Mouse (Mus musculus): ENCODE results near the gene A630095N17Rik. TPM values are rescaled to one million over a fixed set of nuclear protein-coding genes. Genes with fewer than 3 reads are reported as not detected.
"Not testable (repeated sequence)": the region's sequence is repeated elsewhere in the genome, so short reads cannot be mapped to it uniquely, and the experiment has no call there.

Gene A630095N17Rik
- polyA plus RNA-seq, 1 experiment from 2014 or later, result not detected

DNA sequence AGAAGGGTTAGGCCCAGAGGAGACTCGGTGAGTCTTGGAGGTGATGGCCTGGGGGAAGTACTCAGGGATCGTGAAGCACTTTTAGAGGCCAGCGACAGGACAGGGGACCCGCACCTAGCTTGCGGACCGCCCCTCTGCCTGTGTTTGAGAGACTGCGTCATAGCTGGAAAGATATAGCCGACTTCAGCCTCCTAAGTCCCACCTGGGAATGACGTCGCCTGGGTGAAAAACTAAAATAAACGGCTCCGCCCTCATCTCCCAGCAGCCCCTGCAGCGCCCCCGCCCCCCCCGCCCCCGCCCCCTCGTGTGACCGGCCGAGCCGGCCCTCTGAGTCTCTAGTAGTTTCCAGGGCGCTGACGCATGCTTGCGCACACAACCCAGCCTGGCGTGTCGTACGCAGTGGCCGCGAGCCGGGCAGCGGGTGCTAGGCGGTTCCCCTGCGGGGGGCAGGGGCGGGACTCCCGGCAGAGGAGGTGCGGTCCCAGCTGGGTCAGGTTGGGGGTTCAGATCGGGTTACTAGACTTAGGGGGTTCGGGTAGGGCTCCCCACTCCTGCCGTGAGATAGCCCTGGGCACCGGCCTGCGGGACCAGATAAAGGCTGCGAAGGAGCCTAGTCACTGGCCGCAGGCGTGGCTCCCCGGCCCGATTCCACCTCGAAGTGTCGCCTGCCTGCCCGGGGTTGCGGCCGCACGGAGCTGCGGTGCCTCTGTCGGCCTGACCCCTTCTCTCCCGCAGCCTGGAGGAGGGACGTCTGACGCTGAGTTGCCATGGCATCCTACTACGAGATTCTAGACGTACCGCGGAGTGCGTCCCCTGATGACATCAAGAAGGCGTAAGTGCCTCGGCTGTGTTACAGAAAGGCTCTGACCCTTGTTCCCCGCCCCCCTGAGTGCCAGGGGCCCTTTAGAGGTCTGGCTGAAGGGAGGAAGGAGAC, 4.5 kb upstream of the A630095N17Rik start, which contains the start of gene Dnajb2:
Dnajb2 (plus strand) TSS at position 290 of the 934 bp plus-strand sequence.
- under 1% methylated on average over 64 of the region's 64 CpGs for WGBS
- H3K9ac ChIP-seq, result peak within 1 kb of the TSS; percentile 93
- ATAC-seq (ENCODE audit: insufficient number of reproducible peaks, low FRiP score), result peak; percentile 92
- peaks cover 15% of the 10 kb centered on the region for H3K4me1 ChIP-seq (replicated peaks)
- H3K36me3 ChIP-seq, result peaks cover 18% of the 10 kb centered on the region
- H3K9me3 ChIP-seq (replicated peaks), result no peaks in the 10 kb centered on the region
- peak within 1 kb of the TSS; percentile 89 for H3K4me2 ChIP-seq
- H3K4me3 ChIP-seq, result peak within 1 kb of the TSS; percentile 71
- no peaks in the 10 kb centered on the region; the same call in 1 of the 2 replicates for H3K27me3 ChIP-seq (replicated peaks)
- peak within 1 kb of the TSS; percentile 94 for H3K27ac ChIP-seq (ENCODE audit: poor library complexity, severe bottlenecking)

DNA sequence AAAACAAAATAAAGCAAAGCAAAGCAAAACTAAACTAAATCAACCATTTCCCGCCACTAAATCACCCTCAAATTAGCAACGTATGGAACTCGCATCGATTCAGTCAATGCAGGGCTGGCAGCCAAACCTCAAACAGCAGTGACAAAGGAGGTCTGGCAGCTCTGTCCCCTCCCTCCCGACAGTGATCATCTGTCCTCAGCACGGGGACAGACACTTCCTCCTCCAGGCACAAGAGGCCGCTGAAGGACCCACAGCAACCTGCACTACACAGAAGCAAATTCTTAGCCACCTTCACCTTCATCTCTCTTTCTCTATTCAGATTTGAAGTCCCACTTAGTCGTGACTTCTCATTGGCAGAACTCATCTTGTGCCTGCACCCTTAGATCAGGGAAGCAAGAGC, 2.7 kb upstream of the A630095N17Rik start:
- H3K9ac ChIP-seq, result peak overlapping the region; percentile 21
- WGBS, result 3% methylated on average over 8 of the region's 8 CpGs
- no peak for ATAC-seq (ENCODE audit: insufficient number of reproducible peaks, low FRiP score)

DNA sequence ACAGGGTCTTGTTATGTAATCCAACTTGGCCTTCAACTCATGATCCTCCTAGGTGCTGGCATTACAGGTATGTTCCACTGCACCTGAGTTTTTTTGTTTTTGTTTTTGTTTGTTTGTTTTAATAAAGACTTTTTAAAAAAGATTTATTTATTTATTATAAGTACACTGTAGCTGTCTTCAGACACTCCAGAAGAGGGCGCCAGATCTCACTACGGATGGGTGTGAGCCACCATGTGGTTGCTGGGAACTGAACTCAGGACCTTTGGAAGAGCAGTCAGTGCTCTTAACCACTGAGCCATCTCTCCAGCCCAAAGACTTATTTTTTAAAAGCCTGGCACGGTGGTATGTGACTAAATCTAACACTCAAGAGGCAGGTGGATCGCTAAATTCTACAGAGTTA, 587 bp upstream of the A630095N17Rik start:
- WGBS, result 62% methylated on average over 4 of the region's 4 CpGs
- H3K4me3 ChIP-seq; H3K27me3 ChIP-seq (replicated peaks); H3K9ac ChIP-seq; H3K36me3 ChIP-seq; ATAC-seq (ENCODE audit: insufficient number of reproducible peaks, low FRiP score); H3K4me2 ChIP-seq; H3K27ac ChIP-seq (ENCODE audit: poor library complexity, severe bottlenecking); H3K9me3 ChIP-seq (replicated peaks): not testable (repeated sequence)
- peaks cover 14% of the 10 kb centered on the region for H3K4me1 ChIP-seq (replicated peaks)

More for the DNA sequence above, 2.7 kb upstream of the A630095N17Rik start:
- 0 out of 2 replicates have a peak overlapping the region, but pooled peaks have one; percentile 27 for H3K4me2 ChIP-seq
- no peaks in the 10 kb centered on the region for H3K9me3 ChIP-seq (replicated peaks)
- H3K4me3 ChIP-seq, result no peak overlapping the region
- peaks cover 3% of the 10 kb centered on the region for H3K36me3 ChIP-seq
- H3K27ac ChIP-seq (ENCODE audit: poor library complexity, severe bottlenecking), result no peak overlapping the region
- H3K27me3 ChIP-seq (replicated peaks), result no peaks in the 10 kb centered on the region; the same call in 1 of the 2 replicates
- H3K4me1 ChIP-seq (replicated peaks), result peaks cover 15% of the 10 kb centered on the region

DNA sequence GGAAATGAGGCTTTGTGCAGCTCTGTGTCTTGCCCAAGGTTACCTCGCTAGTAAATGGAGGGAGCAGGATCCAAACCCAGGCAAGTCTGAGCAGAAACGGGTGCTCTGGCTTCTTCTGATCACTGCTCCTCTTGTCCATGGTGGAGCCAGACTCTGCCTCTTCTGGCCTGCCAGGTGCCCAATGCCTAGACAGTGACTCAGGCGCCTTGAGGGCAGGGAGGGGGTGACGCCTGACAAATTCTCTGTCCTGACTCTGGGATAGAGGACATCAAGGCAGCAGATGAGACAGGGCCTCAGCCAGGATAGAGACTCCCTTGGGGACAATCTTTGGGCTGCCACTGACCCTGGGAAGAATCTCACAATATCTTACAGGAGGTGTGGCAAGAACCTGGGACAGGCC, 678 bp downstream of the A630095N17Rik start:
- Histone ChIP-seq H3K4me3 (no peak overlapping the region), H3K9ac (no peak overlapping the region), H3K4me2 (no peak overlapping the region), H3K4me1 (replicated peaks) (peaks cover 14% of the 10 kb centered on the region), H3K36me3 (no peaks in the 10 kb centered on the region), H3K27me3 (replicated peaks) (no peaks in the 10 kb centered on the region; the same call in 1 of the 2 replicates), H3K9me3 (replicated peaks) (no peaks in the 10 kb centered on the region), H3K27ac (ENCODE audit: poor library complexity, severe bottlenecking) (no peak overlapping the region)
- no peak for ATAC-seq (ENCODE audit: insufficient number of reproducible peaks, low FRiP score)
- WGBS, result 61% methylated on average over 4 of the region's 4 CpGs

DNA sequence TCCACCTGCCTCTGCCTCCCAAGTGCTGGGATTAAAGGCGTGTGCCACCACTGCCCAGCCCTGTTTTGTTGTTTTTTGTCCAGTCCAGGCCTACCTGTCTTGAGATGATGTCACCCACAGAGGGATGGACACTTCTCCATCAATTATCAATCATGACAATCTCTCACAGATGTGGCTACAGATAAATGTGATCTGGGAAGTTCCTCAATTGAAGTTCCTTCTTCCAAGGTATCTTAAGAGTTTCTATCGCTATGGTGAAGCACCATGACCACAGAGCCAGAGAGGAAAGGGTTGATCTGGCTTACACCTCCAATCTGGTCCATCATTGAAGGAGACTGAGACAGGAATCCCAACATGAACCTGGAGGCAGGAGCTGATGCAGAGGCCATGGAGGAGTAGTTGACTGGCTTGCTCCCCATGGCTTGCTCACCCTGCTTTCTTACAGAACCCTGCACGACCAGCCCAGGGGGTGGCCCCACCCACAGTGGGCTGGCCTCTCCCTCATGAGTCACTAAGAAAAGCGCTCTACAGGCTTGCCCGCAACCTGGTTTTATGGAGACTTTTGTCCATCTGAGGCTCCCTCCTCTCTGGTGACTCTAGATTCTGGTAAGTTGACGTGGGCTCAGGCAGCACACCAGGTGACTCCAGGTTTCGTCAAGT, 1.4 kb downstream of the A630095N17Rik start:
- no peak for ATAC-seq (ENCODE audit: insufficient number of reproducible peaks, low FRiP score)
- Histone ChIP-seq H3K27ac (ENCODE audit: poor library complexity, severe bottlenecking) (no peak overlapping the region), H3K27me3 (replicated peaks) (no peaks in the 10 kb centered on the region; the same call in 1 of the 2 replicates), H3K4me1 (replicated peaks) (peaks cover 13% of the 10 kb centered on the region), H3K4me3 (no peak overlapping the region), H3K9me3 (replicated peaks) (no peaks in the 10 kb centered on the region), H3K9ac (no peak overlapping the region), H3K4me2 (no peak overlapping the region), H3K36me3 (no peaks in the 10 kb centered on the region)
- 79% methylated on average over 7 of the region's 7 CpGs for WGBS

DNA sequence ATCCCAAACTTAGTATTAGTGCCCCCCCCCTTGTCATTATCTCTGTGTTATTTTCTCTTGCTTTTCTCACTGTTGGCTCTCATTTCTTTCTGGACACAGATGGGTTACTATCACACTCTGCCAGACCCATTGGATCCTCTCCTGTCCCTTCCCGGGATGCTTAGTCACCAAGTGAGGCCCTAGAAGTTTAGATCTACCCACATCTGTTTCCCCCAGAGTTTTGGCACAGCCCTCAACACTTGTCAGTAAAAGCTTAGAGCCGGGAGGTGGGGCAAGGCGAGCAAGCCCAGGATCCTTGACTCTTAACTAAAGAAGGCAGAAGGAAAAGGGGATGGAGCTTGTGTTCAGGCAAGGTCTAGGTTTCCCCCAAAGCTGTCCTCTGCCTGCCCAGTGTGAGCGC, 2.7 kb downstream of the A630095N17Rik start:
- no peak overlapping the region for H3K27ac ChIP-seq (ENCODE audit: poor library complexity, severe bottlenecking)
- no peaks in the 10 kb centered on the region; the same call in 1 of the 2 replicates for H3K27me3 ChIP-seq (replicated peaks)
- H3K4me3 ChIP-seq, result no peak overlapping the region
- H3K36me3 ChIP-seq, result no peaks in the 10 kb centered on the region
- 50% methylated on average over 4 of the region's 4 CpGs for WGBS
- no peak for ATAC-seq (ENCODE audit: insufficient number of reproducible peaks, low FRiP score)
- H3K9me3 ChIP-seq (replicated peaks), result no peaks in the 10 kb centered on the region
- no peak overlapping the region for H3K9ac ChIP-seq
- peaks cover 11% of the 10 kb centered on the region for H3K4me1 ChIP-seq (replicated peaks)
- no peak overlapping the region for H3K4me2 ChIP-seq

DNA sequence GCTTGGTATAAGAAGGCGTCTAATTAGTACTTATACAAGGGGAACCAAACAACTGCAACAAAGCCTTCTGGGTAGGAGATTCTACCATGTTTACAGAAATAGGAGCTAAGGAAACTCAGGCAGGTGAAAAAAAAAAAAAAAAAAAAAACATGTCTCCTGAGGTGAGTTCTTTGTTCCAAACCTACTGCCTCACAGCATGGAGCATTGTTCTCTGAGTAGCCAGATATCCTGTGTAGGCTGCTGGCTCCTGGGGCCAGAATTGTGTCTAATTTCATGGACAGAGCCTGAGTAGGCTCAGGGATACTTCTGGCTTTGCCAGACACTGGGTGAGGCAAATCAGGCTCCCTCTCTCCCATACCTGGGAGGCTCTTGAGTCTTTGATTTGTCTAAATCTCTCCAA, 4.2 kb downstream of the A630095N17Rik start:
- H3K36me3 ChIP-seq, result no peaks in the 10 kb centered on the region
- no peak overlapping the region for H3K4me3 ChIP-seq
- no peak overlapping the region for H3K27ac ChIP-seq (ENCODE audit: poor library complexity, severe bottlenecking)
- 50% methylated on average over 1 of the region's 1 CpGs for WGBS
- no peak overlapping the region for H3K4me2 ChIP-seq
- H3K9ac ChIP-seq, result no peak overlapping the region
- peaks cover 11% of the 10 kb centered on the region for H3K4me1 ChIP-seq (replicated peaks)
- peaks cover 3% of the 10 kb centered on the region; the same call in 1 of the 2 replicates for H3K27me3 ChIP-seq (replicated peaks)
- H3K9me3 ChIP-seq (replicated peaks), result no peaks in the 10 kb centered on the region
- no peak for ATAC-seq (ENCODE audit: insufficient number of reproducible peaks, low FRiP score)

DNA sequence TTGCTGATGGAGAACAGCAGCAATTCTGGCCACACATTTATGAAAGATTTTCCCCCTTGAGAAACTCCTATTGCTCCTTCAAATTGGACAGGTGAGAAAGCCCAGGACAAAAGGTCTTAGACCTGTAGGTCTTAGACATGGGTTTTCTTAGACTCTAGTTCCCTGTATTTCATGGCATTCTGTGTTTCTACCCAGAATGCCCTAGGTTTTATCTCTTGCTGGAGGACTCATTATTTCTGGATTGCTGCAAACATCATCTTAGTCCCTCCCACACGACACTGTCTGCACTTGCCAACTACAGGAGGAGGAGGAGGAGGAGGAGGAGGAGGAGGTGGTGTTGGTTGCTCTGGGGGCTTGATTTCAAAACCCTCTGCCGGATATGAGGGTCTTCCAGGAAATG, 5.8 kb downstream of the A630095N17Rik start:
- Histone ChIP-seq H3K4me1 (replicated peaks) (peaks cover 11% of the 10 kb centered on the region), H3K9me3 (replicated peaks) (no peaks in the 10 kb centered on the region), H3K4me2 (no peak overlapping the region), H3K27ac (ENCODE audit: poor library complexity, severe bottlenecking) (no peak overlapping the region), H3K4me3 (no peak overlapping the region), H3K27me3 (replicated peaks) (peaks cover 17% of the 10 kb centered on the region), H3K9ac (no peak overlapping the region), H3K36me3 (no peaks in the 10 kb centered on the region)
- ATAC-seq (ENCODE audit: insufficient number of reproducible peaks, low FRiP score), result no peak
- WGBS, result 67% methylated on average over 2 of the region's 2 CpGs

DNA sequence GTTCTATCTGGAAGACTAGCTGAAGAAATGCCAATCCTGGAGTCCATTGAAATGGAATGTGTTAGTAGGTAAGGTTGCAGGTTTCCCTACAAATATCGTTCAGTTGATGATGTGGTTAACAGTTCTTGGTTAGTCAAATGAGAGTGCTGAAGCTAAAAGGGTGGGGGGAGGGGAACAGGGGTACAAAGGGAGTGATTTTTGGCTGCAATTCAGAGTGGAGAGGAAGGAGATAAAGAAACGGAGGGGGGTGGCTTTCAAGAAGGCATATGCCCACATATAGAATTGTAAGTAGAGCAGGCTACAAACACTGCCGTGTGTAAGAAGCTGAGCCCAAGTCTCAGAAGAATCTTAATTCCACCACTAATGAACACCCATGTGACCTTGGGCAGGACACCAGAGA, 6.4 kb downstream of the A630095N17Rik start:
- H3K4me3 ChIP-seq, result no peak overlapping the region
- H3K4me2 ChIP-seq, result no peak overlapping the region
- peaks cover 24% of the 10 kb centered on the region for H3K27me3 ChIP-seq (replicated peaks)
- no peaks in the 10 kb centered on the region for H3K36me3 ChIP-seq
- WGBS, result 39% methylated on average over 3 of the region's 3 CpGs
- no peak for ATAC-seq (ENCODE audit: insufficient number of reproducible peaks, low FRiP score)
- no peak overlapping the region for H3K9ac ChIP-seq
- peaks cover 11% of the 10 kb centered on the region for H3K4me1 ChIP-seq (replicated peaks)
- no peak overlapping the region for H3K27ac ChIP-seq (ENCODE audit: poor library complexity, severe bottlenecking)
- H3K9me3 ChIP-seq (replicated peaks), result no peaks in the 10 kb centered on the region

DNA sequence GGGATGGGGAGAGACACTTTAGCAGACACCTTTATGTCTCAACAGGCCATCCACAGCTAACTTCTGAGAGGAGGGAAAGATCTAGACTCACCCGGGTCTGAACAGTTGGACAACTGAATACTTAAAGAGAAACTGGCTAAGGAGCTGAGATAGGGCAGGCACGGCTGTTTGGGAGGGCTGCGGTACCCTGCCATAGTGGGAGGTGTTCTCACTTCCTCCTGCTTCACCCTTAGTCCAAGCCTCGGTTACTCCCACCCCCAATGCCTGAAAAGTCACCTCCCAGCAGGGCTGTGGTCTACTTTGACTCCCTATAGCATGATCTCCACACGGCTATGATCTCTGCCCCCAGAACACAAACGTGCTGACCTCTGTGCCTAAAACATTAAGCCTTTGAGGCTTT, 8.4 kb downstream of the A630095N17Rik start:
- WGBS, result 54% methylated on average over 6 of the region's 6 CpGs
- H3K4me2 ChIP-seq, result no peak overlapping the region
- H3K4me1 ChIP-seq (replicated peaks), result peaks cover 20% of the 10 kb centered on the region
- H3K27ac ChIP-seq (ENCODE audit: poor library complexity, severe bottlenecking), result no peak overlapping the region
- no peaks in the 10 kb centered on the region for H3K9me3 ChIP-seq (replicated peaks)
- H3K36me3 ChIP-seq, result no peaks in the 10 kb centered on the region
- ATAC-seq (ENCODE audit: insufficient number of reproducible peaks, low FRiP score), result no peak
- no peak overlapping the region for H3K9ac ChIP-seq
- H3K4me3 ChIP-seq, result no peak overlapping the region
- peaks cover 39% of the 10 kb centered on the region for H3K27me3 ChIP-seq (replicated peaks)

DNA sequence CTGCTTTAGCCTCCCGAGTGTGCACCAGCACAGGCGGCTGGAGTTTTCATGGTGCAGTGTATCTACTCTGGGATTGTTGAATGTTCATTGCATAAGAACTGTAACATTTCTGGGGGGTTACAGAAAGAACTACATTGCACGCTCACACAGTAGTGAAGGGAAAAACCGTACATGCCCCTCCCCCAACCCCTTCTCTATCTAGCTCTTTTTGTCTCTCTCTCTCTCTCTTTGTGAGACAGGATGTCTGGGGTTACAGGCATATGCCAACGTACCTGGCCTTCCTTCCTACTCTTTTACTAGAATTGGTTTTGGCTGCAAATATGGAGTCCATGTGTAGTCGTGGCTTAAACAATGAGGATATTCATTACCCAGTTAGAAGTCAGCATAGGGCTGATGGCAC, 9.0 kb downstream of the A630095N17Rik start:
- Histone ChIP-seq H3K36me3 (no peaks in the 10 kb centered on the region), H3K4me3 (no peak overlapping the region), H3K9me3 (replicated peaks) (no peaks in the 10 kb centered on the region), H3K27me3 (replicated peaks) (peaks cover 45% of the 10 kb centered on the region), H3K27ac (ENCODE audit: poor library complexity, severe bottlenecking) (no peak overlapping the region), H3K4me2 (no peak overlapping the region), H3K9ac (no peak overlapping the region), H3K4me1 (replicated peaks) (peaks cover 26% of the 10 kb centered on the region)
- WGBS, result 71% methylated on average over 6 of the region's 6 CpGs
- no peak for ATAC-seq (ENCODE audit: insufficient number of reproducible peaks, low FRiP score)

Measured in heart, embryonic 12.5 days (tissue).